Mouse (Mus musculus): ENCODE data around the gene Emp3. TPM values are rescaled to one million over a fixed set of nuclear protein-coding genes. Genes with fewer than 3 reads are reported as not detected.
A peak's percentile ranks its signal among the peaks of the same experiment; 100 is the strongest.
"Not testable (repeated sequence)": the region's sequence is repeated elsewhere in the genome, so short reads cannot be mapped to it uniquely, and the experiment has no call there.

Emp3 gene
- polyA plus RNA-seq, 1 experiment, result 409 TPM

DNA sequence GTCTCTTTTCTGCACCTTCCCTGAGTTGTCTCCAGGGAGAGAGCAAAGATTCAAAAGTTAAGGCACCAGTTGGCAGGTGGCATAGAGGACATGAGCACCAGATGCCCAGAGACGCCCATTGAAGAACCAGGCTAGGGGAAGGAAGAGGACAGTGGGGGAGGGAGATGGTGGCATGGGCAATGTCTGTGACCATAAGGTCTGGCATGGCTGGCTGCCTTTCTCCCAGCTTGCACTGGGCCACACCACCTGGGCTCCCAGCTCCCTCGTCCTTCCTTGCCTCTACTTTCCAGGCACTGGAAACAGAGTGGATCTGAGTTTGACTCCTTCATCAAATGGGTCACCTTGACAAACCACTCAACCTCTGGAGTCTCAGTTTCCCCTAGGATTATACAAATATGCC lies 28.6 kb downstream of the Emp3 start:
- Histone ChIP-seq H3K4me3 (no peak overlapping the region), H3K27me3 (ENCODE audit: control insufficient read depth, insufficient read depth, insufficient read length) (no peaks in the 10 kb centered on the region), H3K79me2 (ENCODE audit: control insufficient read depth, insufficient read depth) (no peaks in the 10 kb centered on the region), H3ac (ENCODE audit: control insufficient read depth, insufficient read length) (no peak overlapping the region), H3K4me2 (ENCODE audit: low read depth) (no peak overlapping the region), H3K36me3 (ENCODE audit: control insufficient read depth, insufficient read depth) (no peaks in the 10 kb centered on the region)
- TF ChIP-seq POLR2A (IDR thresholded peaks at IDR 0.05; ENCODE audit: insufficient read length, low read depth) (no peak), TCF12 (IDR thresholded peaks at IDR 0.05; ENCODE audit: insufficient read depth, poor library complexity, severe bottlenecking) (no peak), MAX (IDR thresholded peaks at IDR 0.05; ENCODE audit: low read depth) (no peak), REST (IDR thresholded peaks at IDR 0.05; ENCODE audit: insufficient read depth, insufficient read length) (no peak), SRF (IDR thresholded peaks at IDR 0.05; ENCODE audit: control insufficient read depth, insufficient read length, low read depth) (no peak), E2F4 (IDR thresholded peaks at IDR 0.05; ENCODE audit: insufficient read depth) (no peak), POLR2AphosphoS2 (IDR thresholded peaks at IDR 0.05; ENCODE audit: insufficient read length, low read depth) (no peak), MYOG (IDR thresholded peaks at IDR 0.05; ENCODE audit: control insufficient read depth in 1 of 3, insufficient read depth in 1 of 3, insufficient read length in 2 of 3, low read depth in 2 of 3) (no peak), USF1 (IDR thresholded peaks at IDR 0.05; ENCODE audit: low read depth) (no peak)

DNA sequence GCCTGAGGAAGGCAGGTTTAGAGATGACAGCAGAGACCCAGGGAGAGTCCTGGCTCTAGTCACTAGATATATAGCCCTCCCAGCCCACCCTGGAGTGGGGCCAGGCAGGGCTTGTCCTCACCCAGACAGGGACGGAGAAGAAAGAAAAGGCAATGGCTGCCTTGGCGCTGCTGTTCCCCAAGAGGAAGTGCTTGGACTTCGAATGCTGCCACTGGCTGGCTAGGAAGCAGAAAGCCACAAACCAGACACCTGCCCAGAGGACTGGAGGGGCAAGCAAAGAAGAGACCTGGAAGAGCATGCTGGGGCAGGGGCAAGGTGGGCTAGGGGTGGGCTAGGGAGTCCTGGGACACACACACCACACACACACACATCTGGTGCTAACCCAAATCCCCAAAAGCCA lies 34.0 kb downstream of the Emp3 start:
- Histone ChIP-seq H3ac (ENCODE audit: control insufficient read depth, insufficient read length) (no peak overlapping the region), H3K4me3 (no peak overlapping the region)

DNA sequence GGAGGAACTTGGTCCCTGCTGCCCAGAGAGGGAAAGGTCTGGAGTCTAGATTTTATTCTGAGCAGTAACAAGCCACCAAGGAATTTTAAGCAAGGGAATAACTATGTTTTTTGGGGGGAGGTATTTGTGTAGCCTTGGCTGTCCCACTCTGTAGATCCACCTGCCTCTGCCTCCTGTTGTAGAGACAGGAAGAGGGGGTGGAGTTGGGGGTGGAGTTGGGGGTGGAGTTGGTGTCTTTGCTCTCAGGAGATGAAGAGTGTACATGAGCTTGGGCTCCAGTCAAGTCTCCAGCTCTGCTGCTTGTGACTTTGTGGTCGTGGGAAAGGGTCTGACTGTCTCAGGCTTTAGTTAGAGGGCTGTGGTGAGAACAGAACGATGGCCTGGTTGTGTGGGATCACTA lies 40.2 kb downstream of the Emp3 start:
- Histone ChIP-seq H3K27me3 (ENCODE audit: control insufficient read depth, insufficient read depth, insufficient read length) (no peaks in the 10 kb centered on the region), H3K79me2 (ENCODE audit: control insufficient read depth, insufficient read depth) (no peaks in the 10 kb centered on the region), H3K4me2 (ENCODE audit: low read depth) (no peak overlapping the region), H3K36me3 (ENCODE audit: control insufficient read depth, insufficient read depth) (peaks cover 33% of the 10 kb centered on the region), H3ac (ENCODE audit: control insufficient read depth, insufficient read length) (no peak overlapping the region), H3K4me3 (no peak overlapping the region)
- no peak for TF ChIP-seq SRF (IDR thresholded peaks at IDR 0.05; ENCODE audit: control insufficient read depth, insufficient read length, low read depth)
- TF ChIP-seq POLR2A (IDR thresholded peaks at IDR 0.05; ENCODE audit: insufficient read length, low read depth), result no peak
- TF ChIP-seq TCF3 (IDR thresholded peaks at IDR 0.05; ENCODE audit: insufficient read length, low read depth), result no peak
- TF ChIP-seq POLR2AphosphoS2 (IDR thresholded peaks at IDR 0.05; ENCODE audit: insufficient read length, low read depth), result no peak
- TF ChIP-seq MAX (IDR thresholded peaks at IDR 0.05; ENCODE audit: low read depth), result no peak
- TF ChIP-seq MYOD1 (IDR thresholded peaks at IDR 0.05; ENCODE audit: control insufficient read depth in 1 of 3, insufficient read length in 2 of 3, low read depth in 2 of 3), result no peak

More for the DNA sequence above, 34.0 kb downstream of the Emp3 start:
- Histone ChIP-seq H3K79me2 (ENCODE audit: control insufficient read depth, insufficient read depth) (no peaks in the 10 kb centered on the region), H3K4me2 (ENCODE audit: low read depth) (no peak overlapping the region), H3K36me3 (ENCODE audit: control insufficient read depth, insufficient read depth) (peaks cover 12% of the 10 kb centered on the region), H3K27me3 (ENCODE audit: control insufficient read depth, insufficient read depth, insufficient read length) (no peaks in the 10 kb centered on the region)
- TF ChIP-seq TCF12 (IDR thresholded peaks at IDR 0.05; ENCODE audit: insufficient read depth, poor library complexity, severe bottlenecking) (no peak), POLR2AphosphoS2 (IDR thresholded peaks at IDR 0.05; ENCODE audit: insufficient read length, low read depth) (peak; percentile 32), TCF3 (IDR thresholded peaks at IDR 0.05; ENCODE audit: insufficient read length, low read depth) (no peak), MYOD1 (IDR thresholded peaks at IDR 0.05; ENCODE audit: control insufficient read depth in 1 of 3, insufficient read length in 2 of 3, low read depth in 2 of 3) (no peak), USF1 (IDR thresholded peaks at IDR 0.05; ENCODE audit: low read depth) (no peak), E2F4 (IDR thresholded peaks at IDR 0.05; ENCODE audit: insufficient read depth) (no peak), SRF (IDR thresholded peaks at IDR 0.05; ENCODE audit: control insufficient read depth, insufficient read length, low read depth) (no peak), MAX (IDR thresholded peaks at IDR 0.05; ENCODE audit: low read depth) (no peak)

DNA sequence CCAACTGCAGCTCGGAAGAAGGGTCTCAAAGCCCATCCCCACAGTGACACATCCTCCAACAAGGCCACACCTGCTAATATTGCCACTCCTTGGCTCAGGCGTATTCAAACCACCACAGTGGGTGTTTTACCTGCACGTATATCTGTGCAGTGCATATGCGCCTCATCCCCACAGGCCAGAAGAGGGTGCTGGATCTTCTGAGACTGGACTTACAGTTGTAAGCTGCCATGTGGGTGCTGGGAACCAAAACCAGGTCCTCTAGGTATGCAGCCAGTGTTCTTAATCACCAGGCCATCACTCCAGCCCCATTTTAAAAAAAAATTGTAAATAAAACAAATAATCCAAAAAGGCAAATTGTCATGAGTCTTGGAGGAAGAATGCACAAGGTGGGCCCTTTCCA lies 40.7 kb downstream of the Emp3 start:
- H3K27me3 ChIP-seq (ENCODE audit: control insufficient read depth, insufficient read depth, insufficient read length), result no peaks in the 10 kb centered on the region
- H3K4me2 ChIP-seq (ENCODE audit: low read depth), result no peak overlapping the region
- H3ac ChIP-seq (ENCODE audit: control insufficient read depth, insufficient read length), result no peak overlapping the region
- peaks cover 3% of the 10 kb centered on the region for H3K79me2 ChIP-seq (ENCODE audit: control insufficient read depth, insufficient read depth)
- H3K4me3 ChIP-seq, result no peak overlapping the region
- TF ChIP-seq POLR2A (IDR thresholded peaks at IDR 0.05; ENCODE audit: insufficient read length, low read depth) (no peak), USF1 (IDR thresholded peaks at IDR 0.05; ENCODE audit: low read depth) (no peak), MYOG (IDR thresholded peaks at IDR 0.05; ENCODE audit: control insufficient read depth in 1 of 3, insufficient read depth in 1 of 3, insufficient read length in 2 of 3, low read depth in 2 of 3) (no peak), CEBPB (IDR thresholded peaks at IDR 0.05; ENCODE audit: insufficient read depth, poor library complexity, severe bottlenecking) (no peak), MAX (IDR thresholded peaks at IDR 0.05; ENCODE audit: low read depth) (no peak)
- H3K36me3 ChIP-seq (ENCODE audit: control insufficient read depth, insufficient read depth), result peaks cover 33% of the 10 kb centered on the region

DNA sequence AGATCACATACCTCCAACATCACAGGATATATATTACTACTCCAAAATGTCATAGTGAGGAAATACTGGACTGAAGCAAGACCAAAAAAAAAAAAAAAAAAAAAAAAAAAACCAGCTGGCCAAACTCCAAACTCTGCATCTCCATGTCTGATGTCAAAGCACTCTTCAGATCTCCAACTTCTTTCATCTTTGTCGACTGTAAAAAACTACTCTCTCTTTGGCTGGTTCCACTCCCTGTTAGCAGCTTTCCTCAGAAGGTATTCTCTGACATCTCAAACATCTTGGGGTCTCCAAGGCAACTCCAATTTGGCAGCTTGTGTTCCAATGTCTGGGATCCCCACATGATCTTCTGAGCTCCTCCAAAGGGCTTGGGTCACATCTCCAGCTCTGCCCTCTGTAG lies 42.9 kb downstream of the Emp3 start, which contains the start of gene Grin2d:
Gene Grin2d (minus strand): TSS at position 101 of the 400 bp plus-strand sequence.
- not testable (repeated sequence) for H3K4me3 ChIP-seq; H3K4me2 ChIP-seq (ENCODE audit: low read depth); H3K27me3 ChIP-seq (ENCODE audit: control insufficient read depth, insufficient read depth, insufficient read length); H3ac ChIP-seq (ENCODE audit: control insufficient read depth, insufficient read length)
- H3K79me2 ChIP-seq (ENCODE audit: control insufficient read depth, insufficient read depth), result peaks cover 24% of the 10 kb centered on the region
- peaks cover 25% of the 10 kb centered on the region for H3K36me3 ChIP-seq (ENCODE audit: control insufficient read depth, insufficient read depth)

DNA sequence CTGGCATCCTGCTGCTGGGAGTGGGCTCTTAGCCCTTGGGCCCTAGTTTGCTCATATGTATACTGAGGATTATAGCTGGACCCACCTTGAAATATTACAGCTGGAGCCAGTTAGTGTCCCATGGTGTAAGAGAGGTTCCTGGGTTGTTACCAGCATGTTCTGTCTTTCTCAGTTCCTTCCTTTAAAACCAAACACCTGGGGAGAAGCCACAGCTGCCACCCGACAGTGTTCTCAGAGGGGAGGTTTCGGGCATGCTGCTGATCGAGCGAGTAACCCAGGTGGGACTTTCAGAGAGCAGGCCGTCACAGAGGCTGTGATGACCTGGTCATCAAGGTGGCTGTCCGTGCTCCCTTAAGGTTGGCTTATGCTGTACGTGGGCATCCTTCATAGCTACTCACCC lies 44.3 kb downstream of the Emp3 start:
- Histone ChIP-seq H3K27me3 (ENCODE audit: control insufficient read depth, insufficient read depth, insufficient read length) (no peaks in the 10 kb centered on the region), H3K4me3 (no peak overlapping the region), H3K79me2 (ENCODE audit: control insufficient read depth, insufficient read depth) (peaks cover 29% of the 10 kb centered on the region), H3K4me2 (ENCODE audit: low read depth) (no peak overlapping the region), H3ac (ENCODE audit: control insufficient read depth, insufficient read length) (no peak overlapping the region), H3K36me3 (ENCODE audit: control insufficient read depth, insufficient read depth) (peaks cover 21% of the 10 kb centered on the region)
- TF ChIP-seq POLR2A (IDR thresholded peaks at IDR 0.05; ENCODE audit: insufficient read length, low read depth), result no peak
- TF ChIP-seq E2F4 (IDR thresholded peaks at IDR 0.05; ENCODE audit: insufficient read depth), result no peak
- no peak for TF ChIP-seq TCF12 (IDR thresholded peaks at IDR 0.05; ENCODE audit: insufficient read depth, poor library complexity, severe bottlenecking)
- TF ChIP-seq MYOG (IDR thresholded peaks at IDR 0.05; ENCODE audit: control insufficient read depth in 1 of 3, insufficient read depth in 1 of 3, insufficient read length in 2 of 3, low read depth in 2 of 3), result no peak
- no peak for TF ChIP-seq SRF (IDR thresholded peaks at IDR 0.05; ENCODE audit: control insufficient read depth, insufficient read length, low read depth)
- no peak for TF ChIP-seq USF1 (IDR thresholded peaks at IDR 0.05; ENCODE audit: low read depth)
- no peak for TF ChIP-seq TCF3 (IDR thresholded peaks at IDR 0.05; ENCODE audit: insufficient read length, low read depth)
- no peak for TF ChIP-seq REST (IDR thresholded peaks at IDR 0.05; ENCODE audit: insufficient read depth, insufficient read length)
- TF ChIP-seq CEBPB (IDR thresholded peaks at IDR 0.05; ENCODE audit: insufficient read depth, poor library complexity, severe bottlenecking), result no peak
- no peak for TF ChIP-seq MYOD1 (IDR thresholded peaks at IDR 0.05; ENCODE audit: control insufficient read depth in 1 of 3, insufficient read length in 2 of 3, low read depth in 2 of 3)
- no peak for TF ChIP-seq POLR2AphosphoS2 (IDR thresholded peaks at IDR 0.05; ENCODE audit: insufficient read length, low read depth)
- TF ChIP-seq MAX (IDR thresholded peaks at IDR 0.05; ENCODE audit: low read depth), result no peak

Measured in myocyte (in vitro differentiated cells).